Mouse (Mus musculus): ENCODE measurements at regions not wholly inside any gene's neighbourhood (a gene's known extent, or its start where the extent isn't known, plus 50 kb on each side); places are given as distances from the start of the nearest gene placed in this dataset.

- TF ChIP-seq CTCF (IDR thresholded peaks at IDR 0.05; ENCODE audit: insufficient read depth, low read depth, low read length) (no peak), POLR2A (IDR thresholded peaks at IDR 0.05; ENCODE audit: insufficient read depth, low read depth, low read length) (no peak)
Observed at GRCm38 (mm10) chr14:24785452-24785851, 298.5 kb downstream of the Rps24 start.

Measured in olfactory bulb, adult 2 months (tissue).